Mouse (Mus musculus) Muller cell, postnatal 12 days (primary cell): ENCODE results near the gene Uck2.
A peak's percentile ranks its signal among the peaks of the same experiment; 100 is the strongest.

ENCODE experiments used
- DNase-seq: peaks from one replicate; pipeline ENCODE4 v3.0.0-alpha.2; 2015; ENCODE audit errors: inconsistent ontology term

The Uck2 gene

GRCm38 (mm10) chr1:167283441-167284257, 1.5 kb downstream of the Uck2 start:
- peak; percentile 65 for DNase-seq

- DNase-seq = no peak
Observed at GRCm38 (mm10) chr1:167282768-167283167, 2.4 kb downstream of the Uck2 start.

- DNase-seq = no peak
Observed at GRCm38 (mm10) chr1:167282112-167282511, 3.0 kb downstream of the Uck2 start.

GRCm38 (mm10) chr1:167280061-167280460, 5.1 kb downstream of the Uck2 start:
- DNase-seq = no peak

- no peak for DNase-seq
Observed at GRCm38 (mm10) chr1:167279160-167279715, 5.9 kb downstream of the Uck2 start.

GRCm38 (mm10) chr1:167278395-167278794, 6.7 kb downstream of the Uck2 start:
- DNase-seq = no peak

- DNase-seq = no peak
Observed at GRCm38 (mm10) chr1:167274646-167275390, 10.3 kb downstream of the Uck2 start.

GRCm38 (mm10) chr1:167273380-167274163, 11.5 kb downstream of the Uck2 start:
- DNase-seq = no peak

- DNase-seq = no peak
Observed at GRCm38 (mm10) chr1:167271841-167272240, 13.3 kb downstream of the Uck2 start.

GRCm38 (mm10) chr1:167271304-167271703, 13.8 kb downstream of the Uck2 start:
- DNase-seq = no peak

GRCm38 (mm10) chr1:167270342-167271111, 14.6 kb downstream of the Uck2 start:
- peak; percentile 86 for DNase-seq

GRCm38 (mm10) chr1:167269856-167270270, 15.3 kb downstream of the Uck2 start:
- DNase-seq = peak; percentile 98

GRCm38 (mm10) chr1:167269350-167269811, 15.7 kb downstream of the Uck2 start:
- DNase-seq = peak; percentile 43

- DNase-seq = no peak
Observed at GRCm38 (mm10) chr1:167268360-167269063, 16.6 kb downstream of the Uck2 start.

- DNase-seq = no peak
Observed at GRCm38 (mm10) chr1:167266720-167267119, 18.4 kb downstream of the Uck2 start.

GRCm38 (mm10) chr1:167265366-167265765, 19.8 kb downstream of the Uck2 start:
- DNase-seq = no peak

- DNase-seq = no peak
Observed at GRCm38 (mm10) chr1:167262489-167263041, 22.6 kb downstream of the Uck2 start.

- DNase-seq = no peak
Observed at GRCm38 (mm10) chr1:167261750-167262149, 23.4 kb downstream of the Uck2 start.

GRCm38 (mm10) chr1:167259702-167260101, 25.4 kb downstream of the Uck2 start:
- peak; percentile 37 for DNase-seq
